Mouse (Mus musculus): ENCODE results near the gene Parp3. TPM values are rescaled to one million over a fixed set of nuclear protein-coding genes. Genes with fewer than 3 reads are reported as not detected.

Parp3 gene
- total and polyA plus RNA-seq, 3 experiments: 0.85 to 3.2 TPM; not detected in 1

DNA sequence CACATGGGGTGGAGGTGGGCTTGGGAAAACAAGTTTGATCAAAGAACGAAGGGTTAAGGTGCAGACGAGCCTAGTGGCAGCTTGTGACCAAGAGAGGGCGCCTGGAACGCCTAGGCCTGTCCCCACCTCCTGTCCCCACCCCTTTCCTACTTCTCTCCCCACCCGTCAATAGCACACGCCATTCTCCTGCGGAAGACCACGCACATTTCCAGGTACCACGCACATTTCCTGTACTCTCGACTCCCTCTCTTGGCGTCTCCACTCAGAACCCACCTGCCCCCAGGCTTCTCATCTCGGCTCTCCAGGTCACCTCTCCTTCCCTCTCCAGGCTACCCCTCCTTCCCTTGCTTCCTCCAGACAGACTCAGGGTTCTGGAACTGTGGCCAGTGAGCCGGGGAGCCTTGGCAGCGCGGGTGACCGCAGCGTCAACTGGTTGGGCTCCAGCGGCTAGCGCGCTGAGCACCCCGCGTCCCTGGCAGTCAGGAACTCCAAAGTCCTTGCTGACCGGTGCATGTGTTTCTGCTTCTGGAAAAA is 28.2 kb downstream of the Parp3 start:
- DNase-seq (ENCODE audit: low spot score): peak; percentile 70
- peaks cover 64% of the 10 kb centered on the region for H3K4me1 ChIP-seq (ENCODE audit: insufficient read depth, low read depth, low read length)

DNA sequence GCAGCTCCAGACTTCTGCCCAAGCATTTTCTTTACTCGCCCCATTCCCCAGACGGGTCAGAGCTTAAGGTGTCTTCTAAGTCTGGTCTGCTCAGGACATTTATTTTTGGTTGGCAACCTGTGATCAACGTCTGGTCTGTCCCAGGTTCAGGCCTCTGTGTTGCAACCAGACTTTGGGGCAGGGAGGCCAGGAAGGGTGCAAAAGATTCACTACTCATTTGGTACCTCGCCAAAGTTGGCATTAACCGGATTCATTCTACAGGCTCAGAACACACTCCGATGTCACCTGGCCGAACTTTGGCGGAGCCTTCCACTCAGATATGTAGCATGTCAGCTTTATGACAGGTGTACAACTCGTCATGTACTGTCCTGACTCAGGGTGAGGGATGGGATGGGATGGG is 28.8 kb downstream of the Parp3 start:
- Histone ChIP-seq H3K4me1 (ENCODE audit: insufficient read depth, low read depth, low read length) (peaks cover 58% of the 10 kb centered on the region), H3K4me3 (ENCODE audit: low read depth, low read length) (peak overlapping the region; percentile 76; the same call in 1 of the 2 replicates), H3K9me3 (replicated peaks) (no peaks in the 10 kb centered on the region), H3K36me3 (replicated peaks) (peaks cover 24% of the 10 kb centered on the region), H3K27me3 (ENCODE audit: insufficient read depth, low read length) (peaks cover 33% of the 10 kb centered on the region)
- ATAC-seq (ENCODE audit: extremely low read depth, insufficient number of reproducible peaks, low FRiP score, poor library complexity, severe bottlenecking) (no peak), DNase-seq (ENCODE audit: low spot score) (no peak)
- no peak for TF ChIP-seq CTCF (IDR thresholded peaks at IDR 0.05; ENCODE audit: low read depth, low read length)
- no peak for TF ChIP-seq GATA2 (IDR thresholded peaks at IDR 0.05; ENCODE audit: borderline replicate concordance, low read depth, low read length)
- TF ChIP-seq GATA1 (IDR thresholded peaks at IDR 0.05; ENCODE audit: borderline replicate concordance, low read length): no peak
- TF ChIP-seq TAL1 (conservative IDR thresholded peaks at IDR 0.05; ENCODE audit: low read depth, low read length): no peak
- TF ChIP-seq POLR2AphosphoS5 (IDR thresholded peaks at IDR 0.05; ENCODE audit: insufficient replicate concordance, low read depth, low read length): no peak

More for the DNA sequence above, 28.2 kb downstream of the Parp3 start:
- Histone ChIP-seq H3K9me3 (replicated peaks) (no peaks in the 10 kb centered on the region), H3K36me3 (replicated peaks) (peaks cover 20% of the 10 kb centered on the region), H3K4me3 (ENCODE audit: low read depth, low read length) (peak overlapping the region; percentile 54; the same call in 1 of the 2 replicates), H3K27me3 (ENCODE audit: insufficient read depth, low read length) (peaks cover 39% of the 10 kb centered on the region)
- peak; percentile 51; the same call in 1 of the 2 replicates for ATAC-seq (ENCODE audit: extremely low read depth, insufficient number of reproducible peaks, low FRiP score, poor library complexity, severe bottlenecking)
- TF ChIP-seq TAL1 (conservative IDR thresholded peaks at IDR 0.05; ENCODE audit: low read depth, low read length) (no peak), POLR2AphosphoS5 (IDR thresholded peaks at IDR 0.05; ENCODE audit: insufficient replicate concordance, low read depth, low read length) (no peak), CTCF (IDR thresholded peaks at IDR 0.05; ENCODE audit: low read depth, low read length) (0 out of 2 replicates have a peak, but pooled peaks have one; percentile 44)

DNA sequence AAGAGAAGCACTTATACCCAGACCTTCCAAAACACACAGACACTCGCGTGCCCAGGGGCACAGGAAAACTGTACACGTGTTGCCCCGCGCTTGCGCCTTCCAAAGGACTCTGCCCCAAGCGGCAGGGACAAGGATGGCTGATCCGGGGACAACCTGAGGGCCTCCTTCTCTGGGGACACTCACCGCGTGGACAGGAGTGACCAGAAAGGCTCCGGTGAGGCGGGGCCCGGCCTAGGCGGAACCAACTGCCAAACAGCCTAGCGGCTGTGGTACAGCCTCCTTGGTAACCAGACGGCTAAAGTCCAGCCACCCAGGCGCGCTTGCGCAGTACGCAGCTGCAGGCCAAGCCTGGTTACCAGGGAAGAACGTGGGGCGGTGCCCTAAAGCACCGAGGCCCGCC is 29.4 kb downstream of the Parp3 start, which contains the start of the genes Abhd14b and Abhd14a:
TSS of gene Abhd14b (plus strand) at position 112 of the 400 bp plus-strand sequence.
TSS of gene Abhd14a (minus strand) at position 331 of the 400 bp plus-strand sequence.
- peaks cover 52% of the 10 kb centered on the region for H3K4me1 ChIP-seq (ENCODE audit: insufficient read depth, low read depth, low read length)
- peaks cover 25% of the 10 kb centered on the region for H3K36me3 ChIP-seq (replicated peaks)
- no peaks in the 10 kb centered on the region for H3K9me3 ChIP-seq (replicated peaks)
- ATAC-seq (ENCODE audit: extremely low read depth, insufficient number of reproducible peaks, low FRiP score, poor library complexity, severe bottlenecking): peak; percentile 74
- H3K27me3 ChIP-seq (ENCODE audit: insufficient read depth, low read length): peaks cover 28% of the 10 kb centered on the region
- peak within 1 kb of the TSS; percentile 76 for H3K4me3 ChIP-seq (ENCODE audit: low read depth, low read length)
- TF ChIP-seq GATA2 (IDR thresholded peaks at IDR 0.05; ENCODE audit: borderline replicate concordance, low read depth, low read length) (no peak), GATA1 (IDR thresholded peaks at IDR 0.05; ENCODE audit: borderline replicate concordance, low read length) (no peak), POLR2AphosphoS5 (IDR thresholded peaks at IDR 0.05; ENCODE audit: insufficient replicate concordance, low read depth, low read length) (no peak), TAL1 (conservative IDR thresholded peaks at IDR 0.05; ENCODE audit: low read depth, low read length) (no peak), CTCF (IDR thresholded peaks at IDR 0.05; ENCODE audit: low read depth, low read length) (no peak)
- peak; percentile 83 for DNase-seq (ENCODE audit: low spot score)

DNA sequence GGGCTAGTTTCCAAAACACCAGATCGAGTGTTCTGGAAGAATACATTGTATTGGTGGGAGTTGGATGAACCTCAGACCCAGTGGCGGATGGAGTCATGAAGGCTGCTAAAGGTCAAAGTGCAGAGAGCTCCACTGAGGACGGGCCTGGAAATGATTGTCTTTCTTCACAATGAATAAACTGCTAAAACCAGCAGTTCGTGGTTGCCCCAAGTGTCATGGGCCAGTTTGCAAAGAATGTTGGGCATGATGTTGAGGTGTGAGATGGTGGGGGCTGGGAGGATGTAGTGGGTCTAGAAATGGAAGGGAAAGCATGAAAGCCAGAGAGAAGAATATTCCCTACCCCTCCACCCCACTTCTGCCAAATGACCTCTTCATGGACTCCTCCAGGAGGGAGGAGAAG is 31.9 kb downstream of the Parp3 start:
- Histone ChIP-seq H3K9me3 (replicated peaks) (no peaks in the 10 kb centered on the region), H3K36me3 (replicated peaks) (peaks cover 33% of the 10 kb centered on the region), H3K4me3 (ENCODE audit: low read depth, low read length) (no peak overlapping the region), H3K4me1 (ENCODE audit: insufficient read depth, low read depth, low read length) (peaks cover 32% of the 10 kb centered on the region), H3K27me3 (ENCODE audit: insufficient read depth, low read length) (peaks cover 5% of the 10 kb centered on the region)
- no peak for DNase-seq (ENCODE audit: low spot score)
- ATAC-seq (ENCODE audit: extremely low read depth, insufficient number of reproducible peaks, low FRiP score, poor library complexity, severe bottlenecking): no peak
- no peak for TF ChIP-seq GATA2 (IDR thresholded peaks at IDR 0.05; ENCODE audit: borderline replicate concordance, low read depth, low read length)
- TF ChIP-seq TAL1 (conservative IDR thresholded peaks at IDR 0.05; ENCODE audit: low read depth, low read length): no peak
- TF ChIP-seq CTCF (IDR thresholded peaks at IDR 0.05; ENCODE audit: low read depth, low read length): no peak
- TF ChIP-seq GATA1 (IDR thresholded peaks at IDR 0.05; ENCODE audit: borderline replicate concordance, low read length): no peak
- no peak for TF ChIP-seq POLR2AphosphoS5 (IDR thresholded peaks at IDR 0.05; ENCODE audit: insufficient replicate concordance, low read depth, low read length)

DNA sequence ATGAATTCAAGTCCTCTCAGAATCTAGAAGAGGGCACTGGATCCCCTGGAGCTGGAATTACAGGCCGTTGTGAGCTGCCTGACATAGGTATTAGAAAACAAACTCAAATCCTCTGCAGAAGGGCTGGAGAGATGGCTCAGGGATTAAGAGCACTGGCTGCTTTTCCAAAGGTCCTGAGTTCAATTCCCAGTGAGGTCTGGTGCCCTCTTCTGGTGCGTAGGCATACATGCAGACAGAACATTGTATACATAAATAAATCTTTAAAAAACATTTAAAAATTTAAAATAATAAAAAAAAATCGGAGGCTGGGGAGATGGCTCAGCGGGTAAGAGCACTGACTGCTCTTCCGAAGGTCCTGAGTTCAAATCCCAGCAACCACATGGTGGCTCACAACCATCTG is 34.1 kb downstream of the Parp3 start:
- Histone ChIP-seq H3K27me3 (ENCODE audit: insufficient read depth, low read length) (no peaks in the 10 kb centered on the region), H3K4me3 (ENCODE audit: low read depth, low read length) (no peak overlapping the region), H3K9me3 (replicated peaks) (no peaks in the 10 kb centered on the region), H3K36me3 (replicated peaks) (peaks cover 35% of the 10 kb centered on the region), H3K4me1 (ENCODE audit: insufficient read depth, low read depth, low read length) (peaks cover 30% of the 10 kb centered on the region)
- no peak for ATAC-seq (ENCODE audit: extremely low read depth, insufficient number of reproducible peaks, low FRiP score, poor library complexity, severe bottlenecking)
- DNase-seq (ENCODE audit: low spot score): no peak
- TF ChIP-seq GATA1 (IDR thresholded peaks at IDR 0.05; ENCODE audit: borderline replicate concordance, low read length) (no peak), TAL1 (conservative IDR thresholded peaks at IDR 0.05; ENCODE audit: low read depth, low read length) (no peak), CTCF (IDR thresholded peaks at IDR 0.05; ENCODE audit: low read depth, low read length) (no peak), GATA2 (IDR thresholded peaks at IDR 0.05; ENCODE audit: borderline replicate concordance, low read depth, low read length) (no peak), POLR2AphosphoS5 (IDR thresholded peaks at IDR 0.05; ENCODE audit: insufficient replicate concordance, low read depth, low read length) (no peak)

DNA sequence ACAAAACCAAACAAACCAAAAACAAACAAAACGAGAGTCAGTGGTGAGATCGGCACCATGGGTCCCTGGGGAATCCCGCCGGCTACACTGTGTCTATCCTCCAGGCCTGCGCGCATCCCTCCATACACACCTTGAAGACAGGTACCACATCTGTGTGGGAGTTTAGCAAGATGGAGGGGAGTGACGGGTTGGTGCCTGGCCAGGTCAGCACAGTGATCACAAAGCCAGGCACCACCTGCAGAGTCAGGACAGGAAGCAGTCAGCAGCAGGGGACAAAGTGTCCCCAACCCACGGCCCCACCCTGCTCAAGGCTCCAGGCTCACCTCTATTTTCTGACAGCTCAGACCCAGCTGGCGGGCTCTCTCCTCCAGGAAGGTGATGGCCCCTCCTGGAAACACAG is 40.2 kb downstream of the Parp3 start:
- no peak for DNase-seq (ENCODE audit: low spot score)
- H3K27me3 ChIP-seq (ENCODE audit: insufficient read depth, low read length): no peaks in the 10 kb centered on the region
- peak overlapping the region; percentile 36; the same call in 1 of the 2 replicates for H3K4me3 ChIP-seq (ENCODE audit: low read depth, low read length)
- ATAC-seq (ENCODE audit: extremely low read depth, insufficient number of reproducible peaks, low FRiP score, poor library complexity, severe bottlenecking): no peak
- H3K9me3 ChIP-seq (replicated peaks): no peaks in the 10 kb centered on the region
- H3K4me1 ChIP-seq (ENCODE audit: insufficient read depth, low read depth, low read length): peaks cover 70% of the 10 kb centered on the region
- TF ChIP-seq TAL1 (conservative IDR thresholded peaks at IDR 0.05; ENCODE audit: low read depth, low read length): no peak
- no peak for TF ChIP-seq CTCF (IDR thresholded peaks at IDR 0.05; ENCODE audit: low read depth, low read length)
- no peak for TF ChIP-seq GATA1 (IDR thresholded peaks at IDR 0.05; ENCODE audit: borderline replicate concordance, low read length)
- no peak for TF ChIP-seq GATA2 (IDR thresholded peaks at IDR 0.05; ENCODE audit: borderline replicate concordance, low read depth, low read length)
- no peak for TF ChIP-seq POLR2AphosphoS5 (IDR thresholded peaks at IDR 0.05; ENCODE audit: insufficient replicate concordance, low read depth, low read length)
- peaks cover 61% of the 10 kb centered on the region for H3K36me3 ChIP-seq (replicated peaks)

Data from G1E (cell line).